In genomic region chr6:131360693-131361092, GRCm38 (mm10) we compare ENCODE assay signal across 8 mouse cellular contexts. TPM values are rescaled to one million over a fixed set of nuclear protein-coding genes. Genes with fewer than 3 reads are reported as not detected.
DNase-seq lines count a peak whose midpoint lies in the region; ATAC-seq and TF ChIP-seq lines count a peak whose summit lies in the region.

No protein-coding gene starts in this region.

- H3K9ac ChIP-seq in hindbrain, embryonic 13.5 days, result no peak overlapping the region
- no peak overlapping the region for H3K9ac ChIP-seq in hindbrain, embryonic 16.5 days (ENCODE audit: low read depth, low read length)
- H3K9ac ChIP-seq in liver, embryonic 14.5 days (replicated peaks), result no peak overlapping the region

- H3K9me3 ChIP-seq in hindbrain, embryonic 13.5 days, result no peaks in the 10 kb centered on the region
- no peaks in the 10 kb centered on the region for H3K9me3 ChIP-seq in hindbrain, embryonic 16.5 days (ENCODE audit: control insufficient read depth, low read length)
- no peaks in the 10 kb centered on the region for H3K9me3 ChIP-seq in liver, embryonic 14.5 days (ENCODE audit: control insufficient read depth, low read length)

- ATAC-seq in hindbrain, embryonic 13.5 days (ENCODE audit: low FRiP score), result 0 out of 2 replicates have a peak, but pooled peaks have one; percentile 54
- no peak for ATAC-seq in hindbrain, embryonic 16.5 days
- peak; percentile 80 for ATAC-seq in liver, embryonic 14.5 days (ENCODE audit: insufficient read depth)

- no peaks in the 10 kb centered on the region for H3K27me3 ChIP-seq in hindbrain, embryonic 13.5 days
- H3K27me3 ChIP-seq in hindbrain, embryonic 16.5 days (replicated peaks; ENCODE audit: control insufficient read depth, insufficient read depth, low read length), result no peaks in the 10 kb centered on the region
- H3K27me3 ChIP-seq in liver, embryonic 14.5 days (ENCODE audit: control insufficient read depth, insufficient read depth, low read length), result no peaks in the 10 kb centered on the region; the same call in 1 of the 2 replicates

- no peak overlapping the region for H3K4me3 ChIP-seq in hindbrain, embryonic 13.5 days
- no peak overlapping the region for H3K4me3 ChIP-seq in hindbrain, embryonic 16.5 days (ENCODE audit: low read length)
- no peak overlapping the region for H3K4me3 ChIP-seq in liver, embryonic 14.5 days (ENCODE audit: insufficient read depth in 1 of 2, low read depth in 2 of 2, low read length in 2 of 2)

- 76% methylated on average over 5 of the region's 5 CpGs for WGBS in hindbrain, embryonic 13.5 days
- 80% methylated on average over 5 of the region's 5 CpGs for WGBS in hindbrain, embryonic 16.5 days
- 42% methylated on average over 5 of the region's 5 CpGs for WGBS in liver, embryonic 14.5 days (ENCODE audit: insufficient replicate concordance)

- peaks cover 19% of the 10 kb centered on the region for H3K36me3 ChIP-seq in hindbrain, embryonic 13.5 days
- peaks cover 15% of the 10 kb centered on the region for H3K36me3 ChIP-seq in hindbrain, embryonic 16.5 days (ENCODE audit: control insufficient read depth, insufficient read depth, low read length)
- H3K36me3 ChIP-seq in liver, embryonic 14.5 days (replicated peaks; ENCODE audit: control insufficient read depth, insufficient read depth, low read depth), result peaks cover 21% of the 10 kb centered on the region

- TF ChIP-seq CTCF in liver, embryonic 14.5 days (IDR thresholded peaks at IDR 0.05; ENCODE audit: low read depth), result no peak

- no peak overlapping the region for H3K27ac ChIP-seq in hindbrain, embryonic 13.5 days
- no peak overlapping the region for H3K27ac ChIP-seq in hindbrain, embryonic 16.5 days (ENCODE audit: low read depth, low read length)
- H3K27ac ChIP-seq in liver, embryonic 14.5 days, result no peak overlapping the region

- no peak overlapping the region for H3K4me2 ChIP-seq in hindbrain, embryonic 13.5 days
- H3K4me2 ChIP-seq in hindbrain, embryonic 16.5 days (ENCODE audit: low read length), result no peak overlapping the region
- no peak overlapping the region for H3K4me2 ChIP-seq in liver, embryonic 14.5 days (ENCODE audit: low read depth)

- DNase-seq in 3T3-L1 (ENCODE audit: low read depth, low spot score), result peak; percentile 58
- DNase-seq in T-cell, adult 2 months (ENCODE audit: low spot score), result peak; percentile 27
- peak; percentile 57 to 68 (median 58) for DNase-seq in liver, embryonic 14.5 days (ENCODE audit: low read depth in 3 of 3, low spot score in 3 of 3)
- DNase-seq in cerebellum, postnatal 36 days, result no peak
- DNase-seq in cerebellum, adult 11 months, result no peak
- DNase-seq in cerebellum, adult 8-10 months, result no peak

- no peak for TF ChIP-seq EP300 in liver, embryonic 14.5 days (IDR thresholded peaks at IDR 0.05; ENCODE audit: low read depth)

- no peaks in the 10 kb centered on the region for H3K4me1 ChIP-seq in hindbrain, embryonic 13.5 days (replicated peaks)
- H3K4me1 ChIP-seq in hindbrain, embryonic 16.5 days (ENCODE audit: control insufficient read depth, insufficient read depth, low read depth, low read length), result no peaks in the 10 kb centered on the region
- peaks cover 15 to 30% of the 10 kb centered on the region in 2 experiments for H3K4me1 ChIP-seq in liver, embryonic 14.5 days (replicated peaks; ENCODE audit: control insufficient read depth in 2 of 2, insufficient read depth in 2 of 2, low read length in 1 of 2)

RNA-seq across cellular contexts. Expression of gene Styk1, which starts 7.3 kb away (rescaled TPM):
- 2.3 and 2.7 TPM in 2 replicates for polyA plus RNA-seq in hindbrain, embryonic 13.5 days (2015; fragmentation: Nextera tagmentation; extraction: Ambion mirVana)
- polyA plus RNA-seq in hindbrain, embryonic 16.5 days (2015; fragmentation: Nextera tagmentation; extraction: Ambion mirVana), result 5.6 and 7.4 TPM in 2 replicates
- polyA plus RNA-seq in liver, embryonic 14.5 days (2012; rRNA removed), result 0.32 and 0.47 TPM in 2 replicates
- polyA plus RNA-seq in liver, embryonic 14.5 days (2014; fragmentation: Nextera tagmentation; extraction: Ambion mirVana), result 0.65 and 0.72 TPM in 2 replicates

RNA-seq across cellular contexts. Expression of gene Ybx3, which starts 27.6 kb away (rescaled TPM):
- polyA plus RNA-seq in hindbrain, embryonic 13.5 days (2015; fragmentation: Nextera tagmentation; extraction: Ambion mirVana), result 23.0 and 26.6 TPM in 2 replicates
- polyA plus RNA-seq in hindbrain, embryonic 16.5 days (2015; fragmentation: Nextera tagmentation; extraction: Ambion mirVana), result 19.8 and 23.5 TPM in 2 replicates
- polyA plus RNA-seq in liver, embryonic 14.5 days (2012; rRNA removed), result 98.1 and 214 TPM in 2 replicates
- polyA plus RNA-seq in liver, embryonic 14.5 days (2014; fragmentation: Nextera tagmentation; extraction: Ambion mirVana), result 74.6 and 80.7 TPM in 2 replicates

Comparison
In these comparisons a context has a peak if more than half of its experiments do, and no peak if none do; other contexts are left out.
1. DNase-seq: peak in 3T3-L1 (single experiment), T-cell, adult 2 months (single experiment) and liver, embryonic 14.5 days (3 of 3); none in cerebellum, postnatal 36 days (0 of 2), cerebellum, adult 11 months (single experiment) and cerebellum, adult 8-10 months (single experiment).